Mouse (Mus musculus) forebrain, embryonic 14.5 days (tissue): ENCODE results near the gene Limd1. TPM values are rescaled to one million over a fixed set of nuclear protein-coding genes. Genes with fewer than 3 reads are reported as not detected.
"Not testable (repeated sequence)": the region's sequence is repeated elsewhere in the genome, so short reads cannot be mapped to it uniquely, and the experiment has no call there.

Source experiments
- ATAC-seq: fragments of 200-750 bp; cut with Nextera tagmentation; 2 replicates; pipeline ENCODE4 v1.8.0; 2017; ENCODE audit warnings: mild to moderate bottlenecking, moderate library complexity
- DNase-seq: peaks from one replicate; pipeline ENCODE4 v3.0.0-alpha.2; 2015; ENCODE audit warnings: low spot score
- H3K27ac ChIP-seq: fragments of 300-500 bp; sonication (generic); 2 replicates; pipeline ENCODE4 v1.5.1; 2014; ENCODE audit warnings: low read depth, mild to moderate bottlenecking, control low read depth, low read length, moderate library complexity
- H3K27me3 ChIP-seq: fragments of 300-500 bp; sonication (generic); replicated peaks from 2 replicates; pipeline ENCODE4 v1.6.1; 2014; ENCODE audit warnings: low read length, control low read depth, mixed read lengths; ENCODE audit not compliant: control insufficient read depth, insufficient read depth
- H3K36me3 ChIP-seq: fragments of 300-500 bp; sonication (generic); 2 replicates; pipeline ENCODE4 v1.6.1; 2014; ENCODE audit warnings: low read length, control low read depth; ENCODE audit not compliant: control insufficient read depth, insufficient read depth
- H3K4me1 ChIP-seq: fragments of 300-500 bp; sonication (generic); 2 replicates; pipeline ENCODE4 v1.6.1; 2014; ENCODE audit warnings: antibody characterized with exemption, low read length, control low read depth; ENCODE audit not compliant: control insufficient read depth, insufficient read depth
- H3K4me2 ChIP-seq: fragments of 300-500 bp; sonication (generic); 2 replicates; pipeline ENCODE4 v1.6.1; 2014; ENCODE audit warnings: mild to moderate bottlenecking, control low read depth, low read length
- H3K4me3 ChIP-seq: fragments of 300-500 bp; sonication (generic); 2 replicates; pipeline ENCODE4 v1.5.1; 2014; ENCODE audit warnings: low read depth, low read length, control low read depth
- H3K9ac ChIP-seq: fragments of 300-500 bp; sonication (generic); 2 replicates; pipeline ENCODE4 v1.6.1; 2014; ENCODE audit warnings: mild to moderate bottlenecking, low read length, control low read depth, moderate library complexity
- H3K9me3 ChIP-seq: fragments of 300-500 bp; sonication (generic); replicated peaks from 2 replicates; pipeline ENCODE4 v1.6.1; 2016; ENCODE audit warnings: low read length, control low read depth, mixed read lengths; ENCODE audit not compliant: control insufficient read depth
- WGBS: fragments of 180-500 bp; shearing (Covaris S2); extraction: QIAGEN DNeasy Blood & Tissue Kit; methylation state at CpG from one replicate; pipeline ENCODE4 v1.1.7; 2014; 5-methylcytosine and 5-hydroxymethylcytosine counted together
- polyA plus RNA-seq: library from polyadenylated mRNA; unstranded; fragments of >200 nt; fragmentation: Nextera tagmentation; extraction: Ambion mirVana; gene quantifications from 2 replicates; pipeline ENCODE4 v1.2.1, GENCODE M21; 2014

Limd1 gene
- polyA plus RNA-seq: 23.1 and 23.5 TPM in 2 replicates

- Histone ChIP-seq H3K36me3 (no peaks in the 10 kb centered on the region), H3K4me1 (peaks cover 16% of the 10 kb centered on the region), H3K4me3 (peak within 1 kb of the TSS; percentile 57), H3K27ac (peak within 1 kb of the TSS; percentile 14; the same call in 1 of the 2 replicates), H3K9ac (peak within 1 kb of the TSS; percentile 74), H3K4me2 (peak within 1 kb of the TSS; percentile 68), H3K27me3 (no peaks in the 10 kb centered on the region), H3K9me3 (no peaks in the 10 kb centered on the region)
- WGBS: under 1% methylated on average over 35 of the region's 57 CpGs
- DNase-seq (peak; percentile 59), ATAC-seq (peak; percentile 88)
These were observed at the start of gene Limd1 for GRCm38 (mm10) chr9:123478586-123479195. TSS of gene Limd1 (plus strand) at chr9:123478706.

GRCm38 (mm10) chr9:123429863-123430262 is 48.6 kb upstream of the Limd1 start:
- Histone ChIP-seq H3K9ac (no peak overlapping the region), H3K36me3 (peaks cover 14% of the 10 kb centered on the region; the same call in 1 of the 2 replicates), H3K9me3 (no peaks in the 10 kb centered on the region), H3K4me1 (no peaks in the 10 kb centered on the region), H3K27ac (no peak overlapping the region), H3K4me2 (no peak overlapping the region), H3K4me3 (no peak overlapping the region), H3K27me3 (no peaks in the 10 kb centered on the region)
- WGBS: 89% methylated on average over 4 of the region's 4 CpGs
- DNase-seq: no peak
- ATAC-seq: no peak

- Histone ChIP-seq H3K4me2 (no peak overlapping the region), H3K27ac (no peak overlapping the region), H3K27me3 (no peaks in the 10 kb centered on the region), H3K36me3 (peaks cover 14% of the 10 kb centered on the region), H3K9ac (no peak overlapping the region), H3K4me1 (no peaks in the 10 kb centered on the region), H3K4me3 (no peak overlapping the region), H3K9me3 (no peaks in the 10 kb centered on the region)
- DNase-seq (peak; percentile 19), ATAC-seq (0 out of 2 replicates have a peak, but pooled peaks have one; percentile 32)
These were observed 47.5 kb upstream of the Limd1 start for GRCm38 (mm10) chr9:123430973-123431372.

DNA sequence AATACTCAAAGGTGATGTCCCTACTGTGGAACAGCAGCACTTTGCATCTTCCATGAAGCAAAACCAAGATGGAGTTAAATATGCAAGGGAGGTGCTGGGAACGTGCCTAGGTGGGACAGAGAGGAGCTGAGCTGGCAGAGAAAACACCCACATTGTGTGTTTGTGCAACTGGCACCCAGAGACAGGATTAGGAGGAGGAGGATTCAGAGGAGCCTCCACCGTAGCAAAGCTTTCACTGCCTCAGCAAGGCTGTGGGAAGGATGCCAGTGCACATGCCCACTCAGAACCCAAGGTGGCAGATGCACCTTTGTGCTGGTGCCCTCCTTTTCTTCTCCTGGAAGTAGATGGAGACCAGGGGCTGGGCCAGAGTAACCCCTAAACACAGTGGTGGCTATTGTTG is 40.3 kb upstream of the Limd1 start:
- Histone ChIP-seq H3K27me3 (no peaks in the 10 kb centered on the region), H3K9ac (no peak overlapping the region), H3K4me2 (no peak overlapping the region), H3K4me3 (no peak overlapping the region), H3K9me3 (no peaks in the 10 kb centered on the region), H3K36me3 (peaks cover 30% of the 10 kb centered on the region), H3K4me1 (no peaks in the 10 kb centered on the region), H3K27ac (no peak overlapping the region)
- DNase-seq: no peak
- no peak for ATAC-seq
- WGBS: 58% methylated on average over 2 of the region's 2 CpGs

- H3K9me3 ChIP-seq: no peaks in the 10 kb centered on the region
- peaks cover 33% of the 10 kb centered on the region for H3K36me3 ChIP-seq
- 57% methylated on average over 5 of the region's 5 CpGs for WGBS
- H3K9ac ChIP-seq: no peak overlapping the region
- H3K4me1 ChIP-seq: no peaks in the 10 kb centered on the region
- H3K4me3 ChIP-seq: no peak overlapping the region
- H3K27me3 ChIP-seq: no peaks in the 10 kb centered on the region
- no peak for ATAC-seq
- peak; percentile 68 for DNase-seq
- no peak overlapping the region for H3K4me2 ChIP-seq
- H3K27ac ChIP-seq: no peak overlapping the region
These were observed 38.1 kb upstream of the Limd1 start for GRCm38 (mm10) chr9:123440230-123441058.

GRCm38 (mm10) chr9:123447101-123447500 is 31.4 kb upstream of the Limd1 start:
- WGBS: 100% methylated on average over 2 of the region's 3 CpGs
- not testable (repeated sequence) for H3K27me3 ChIP-seq, H3K36me3 ChIP-seq, H3K9ac ChIP-seq, DNase-seq, H3K4me1 ChIP-seq, H3K9me3 ChIP-seq, H3K4me3 ChIP-seq, ATAC-seq, H3K4me2 ChIP-seq, H3K27ac ChIP-seq

DNA sequence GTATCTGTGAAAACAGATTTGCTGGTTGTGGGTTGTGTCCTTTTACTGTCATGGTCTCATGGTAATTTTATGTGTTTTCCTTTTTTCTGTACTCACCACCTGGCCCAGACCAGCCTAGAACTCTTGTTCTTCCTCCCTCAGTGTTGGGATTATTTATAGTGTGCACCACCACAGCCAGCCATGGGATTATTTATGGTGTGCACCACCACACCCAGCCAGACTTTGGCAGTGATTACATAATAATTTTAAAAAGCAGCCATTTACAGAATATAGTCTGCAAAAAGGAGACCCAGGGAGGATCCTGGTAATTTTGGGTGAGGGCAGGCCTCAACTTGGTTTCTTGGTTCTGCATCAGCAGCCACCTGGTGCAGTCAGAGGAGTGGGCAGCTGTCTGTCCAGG is 29.9 kb upstream of the Limd1 start:
- Histone ChIP-seq H3K4me2 (no peak overlapping the region), H3K4me3 (no peak overlapping the region), H3K27ac (no peak overlapping the region), H3K36me3 (peaks cover 10% of the 10 kb centered on the region), H3K9me3 (no peaks in the 10 kb centered on the region), H3K27me3 (no peaks in the 10 kb centered on the region), H3K4me1 (no peaks in the 10 kb centered on the region), H3K9ac (no peak overlapping the region)
- DNase-seq (no peak), ATAC-seq (no peak)

DNA sequence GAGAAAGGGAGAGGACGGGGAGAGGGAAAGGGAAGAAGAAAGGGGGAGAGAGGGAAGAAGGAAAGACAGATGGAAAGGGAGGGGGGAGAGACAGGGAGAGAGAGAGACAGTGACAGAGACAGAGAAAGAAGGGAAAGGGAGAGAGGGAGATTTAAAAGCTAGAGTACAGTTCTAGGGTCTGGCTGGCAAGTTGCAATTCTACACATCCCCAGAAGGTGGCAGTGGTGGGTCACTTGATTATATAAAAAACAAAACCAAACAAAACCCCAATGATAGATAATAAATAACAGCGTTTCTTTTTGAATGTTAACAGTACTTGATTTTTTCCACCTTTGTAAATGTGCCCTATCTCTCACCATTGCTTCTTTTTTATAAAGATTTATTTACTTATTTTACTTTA is 28.3 kb upstream of the Limd1 start:
- peaks cover 24% of the 10 kb centered on the region for H3K36me3 ChIP-seq
- peak; percentile 73 for DNase-seq
- no peaks in the 10 kb centered on the region for H3K27me3 ChIP-seq
- H3K9ac ChIP-seq: no peak overlapping the region
- no peaks in the 10 kb centered on the region for H3K9me3 ChIP-seq
- no peaks in the 10 kb centered on the region for H3K4me1 ChIP-seq
- ATAC-seq: peak; percentile 52; the same call in 1 of the 2 replicates
- 43% methylated on average over 2 of the region's 2 CpGs for WGBS
- no peak overlapping the region for H3K4me3 ChIP-seq
- no peak overlapping the region for H3K27ac ChIP-seq
- no peak overlapping the region for H3K4me2 ChIP-seq

GRCm38 (mm10) chr9:123451772-123452171 is 26.7 kb upstream of the Limd1 start:
- no peaks in the 10 kb centered on the region for H3K27me3 ChIP-seq
- no peak overlapping the region for H3K4me3 ChIP-seq
- H3K9ac ChIP-seq: no peak overlapping the region
- DNase-seq (no peak), ATAC-seq (no peak)
- H3K4me1 ChIP-seq: no peaks in the 10 kb centered on the region
- peaks cover 30% of the 10 kb centered on the region for H3K36me3 ChIP-seq
- no peak overlapping the region for H3K4me2 ChIP-seq
- H3K9me3 ChIP-seq: no peaks in the 10 kb centered on the region
- no peak overlapping the region for H3K27ac ChIP-seq
- WGBS: 79% methylated on average over 3 of the region's 3 CpGs
